Mouse (Mus musculus): ENCODE data around the gene Lims1. TPM values are rescaled to one million over a fixed set of nuclear protein-coding genes. Genes with fewer than 3 reads are reported as not detected.

The Lims1 gene
- polyA plus RNA-seq, 1 experiment from 2014 or later: 89.9 TPM

DNA sequence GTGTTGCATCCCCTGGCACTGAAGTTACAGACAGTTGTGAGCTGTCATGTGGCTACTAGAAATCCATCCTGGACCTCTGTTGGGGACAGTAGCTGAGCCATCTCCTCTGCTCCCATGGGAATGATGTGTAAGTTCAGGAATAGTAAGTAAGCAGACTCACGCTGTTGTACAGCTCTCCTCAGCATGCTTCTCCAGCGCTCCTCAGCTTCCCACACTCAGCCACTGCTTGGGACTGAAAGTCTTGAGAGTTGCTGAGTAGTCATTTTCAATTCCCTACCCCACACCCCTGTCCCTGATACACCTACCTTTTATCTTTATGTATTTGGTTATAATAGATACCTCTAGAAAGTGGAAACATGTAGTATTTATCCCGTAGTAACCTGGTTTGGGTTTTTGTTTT lies 33.2 kb downstream of the Lims1 start:
- no peak for DNase-seq (ENCODE audit: low spot score)
- Histone ChIP-seq H3K27me3 (ENCODE audit: control insufficient read depth, insufficient read depth, low read length) (no peaks in the 10 kb centered on the region), H3K4me3 (ENCODE audit: low read depth, low read length) (no peak overlapping the region), H3K4me1 (replicated peaks; ENCODE audit: control insufficient read depth, insufficient read depth, low read length) (no peaks in the 10 kb centered on the region), H3K36me3 (ENCODE audit: control insufficient read depth, insufficient read depth, low read length) (no peaks in the 10 kb centered on the region), H3K9me3 (ENCODE audit: control insufficient read depth, low read length) (no peaks in the 10 kb centered on the region), H3K9ac (ENCODE audit: low read depth, low read length) (no peak overlapping the region), H3K4me2 (replicated peaks; ENCODE audit: low read depth, low read length) (no peak overlapping the region), H3K27ac (ENCODE audit: low read depth, low read length) (no peak overlapping the region)
- 91% methylated on average over 3 of the region's 3 CpGs for WGBS
- ATAC-seq (ENCODE audit: low FRiP score): no peak

DNA sequence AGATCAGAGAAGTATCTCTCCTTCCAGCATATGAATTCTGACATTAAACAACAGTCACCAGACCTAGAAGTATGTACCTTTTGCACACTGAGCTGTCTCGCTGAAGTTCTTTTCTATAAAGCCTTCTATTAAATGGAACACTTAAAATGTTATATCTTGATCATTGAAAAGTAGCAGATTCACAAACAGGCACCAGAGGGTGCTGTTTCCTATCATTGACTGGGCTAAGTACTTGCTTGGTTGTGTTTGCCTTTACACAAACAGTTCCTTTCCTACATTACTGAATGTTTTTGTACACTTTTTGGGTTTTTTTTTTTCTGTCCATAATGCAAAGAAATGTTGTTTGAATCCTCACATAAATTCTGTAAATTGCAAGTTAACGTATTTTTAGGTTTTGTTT lies 35.9 kb downstream of the Lims1 start:
- Histone ChIP-seq H3K9ac (ENCODE audit: low read depth, low read length) (no peak overlapping the region), H3K4me3 (ENCODE audit: low read depth, low read length) (no peak overlapping the region), H3K9me3 (ENCODE audit: control insufficient read depth, low read length) (no peaks in the 10 kb centered on the region), H3K36me3 (ENCODE audit: control insufficient read depth, insufficient read depth, low read length) (no peaks in the 10 kb centered on the region), H3K4me1 (replicated peaks; ENCODE audit: control insufficient read depth, insufficient read depth, low read length) (no peaks in the 10 kb centered on the region), H3K27ac (ENCODE audit: low read depth, low read length) (no peak overlapping the region), H3K4me2 (replicated peaks; ENCODE audit: low read depth, low read length) (no peak overlapping the region), H3K27me3 (ENCODE audit: control insufficient read depth, insufficient read depth, low read length) (no peaks in the 10 kb centered on the region)
- WGBS: 77% methylated on average over 2 of the region's 2 CpGs
- ATAC-seq (ENCODE audit: low FRiP score): no peak
- DNase-seq (ENCODE audit: low spot score): peak; percentile 41

DNA sequence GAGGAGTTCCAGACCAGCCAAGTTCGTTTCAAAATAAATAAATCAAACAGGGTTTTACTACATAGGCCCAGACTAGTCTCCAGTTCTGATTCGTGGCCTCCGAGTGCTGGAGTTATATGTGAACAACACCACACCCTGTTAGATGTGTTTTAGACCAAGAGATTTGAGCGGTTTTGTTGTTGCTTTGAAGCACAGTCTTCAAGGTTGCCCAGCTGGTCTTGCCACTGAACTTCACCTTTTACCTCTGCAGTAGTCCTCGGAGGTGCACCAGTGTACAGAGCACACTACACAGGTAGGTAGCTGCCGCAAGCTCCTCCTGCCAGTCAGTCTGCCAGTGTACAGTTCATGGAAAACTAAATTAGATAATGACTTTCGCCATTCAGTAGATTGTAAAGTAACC lies 36.7 kb downstream of the Lims1 start:
- Histone ChIP-seq H3K4me2 (replicated peaks; ENCODE audit: low read depth, low read length) (no peak overlapping the region), H3K9ac (ENCODE audit: low read depth, low read length) (no peak overlapping the region), H3K27me3 (ENCODE audit: control insufficient read depth, insufficient read depth, low read length) (no peaks in the 10 kb centered on the region), H3K27ac (ENCODE audit: low read depth, low read length) (no peak overlapping the region), H3K9me3 (ENCODE audit: control insufficient read depth, low read length) (no peaks in the 10 kb centered on the region), H3K4me1 (replicated peaks; ENCODE audit: control insufficient read depth, insufficient read depth, low read length) (no peaks in the 10 kb centered on the region), H3K4me3 (ENCODE audit: low read depth, low read length) (no peak overlapping the region), H3K36me3 (ENCODE audit: control insufficient read depth, insufficient read depth, low read length) (no peaks in the 10 kb centered on the region)
- no peak for ATAC-seq (ENCODE audit: low FRiP score)
- DNase-seq (ENCODE audit: low spot score): no peak
- WGBS: 94% methylated on average over 7 of the region's 7 CpGs

DNA sequence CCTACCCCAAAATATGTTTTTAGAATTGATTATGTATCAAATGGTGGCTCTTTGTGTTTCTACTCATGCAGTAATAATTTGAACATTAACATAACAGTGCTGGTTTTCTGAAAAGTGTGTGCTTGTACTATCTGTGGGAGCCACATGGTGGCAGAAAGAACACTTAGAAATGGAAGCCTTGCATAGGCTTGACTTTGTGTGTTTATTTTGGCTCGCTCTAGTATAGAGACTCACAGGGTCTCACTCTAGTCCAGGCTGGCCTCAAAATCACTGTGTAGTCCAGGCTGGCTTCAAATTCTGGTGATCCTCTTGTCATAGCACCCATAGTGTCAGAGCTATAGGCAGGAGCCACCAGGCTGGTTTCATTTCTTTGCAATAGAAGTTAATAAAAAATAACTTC lies 39.5 kb downstream of the Lims1 start:
- no peak overlapping the region for H3K27ac ChIP-seq (ENCODE audit: low read depth, low read length)
- no peak for DNase-seq (ENCODE audit: low spot score)
- H3K4me1 ChIP-seq (replicated peaks; ENCODE audit: control insufficient read depth, insufficient read depth, low read length): no peaks in the 10 kb centered on the region
- H3K4me3 ChIP-seq (ENCODE audit: low read depth, low read length): no peak overlapping the region
- H3K9ac ChIP-seq (ENCODE audit: low read depth, low read length): no peak overlapping the region
- ATAC-seq (ENCODE audit: low FRiP score): no peak
- no peaks in the 10 kb centered on the region for H3K36me3 ChIP-seq (ENCODE audit: control insufficient read depth, insufficient read depth, low read length)
- no peaks in the 10 kb centered on the region for H3K9me3 ChIP-seq (ENCODE audit: control insufficient read depth, low read length)
- H3K4me2 ChIP-seq (replicated peaks; ENCODE audit: low read depth, low read length): no peak overlapping the region
- 73% methylated on average over 1 of the region's 1 CpGs for WGBS
- no peaks in the 10 kb centered on the region for H3K27me3 ChIP-seq (ENCODE audit: control insufficient read depth, insufficient read depth, low read length)

DNA sequence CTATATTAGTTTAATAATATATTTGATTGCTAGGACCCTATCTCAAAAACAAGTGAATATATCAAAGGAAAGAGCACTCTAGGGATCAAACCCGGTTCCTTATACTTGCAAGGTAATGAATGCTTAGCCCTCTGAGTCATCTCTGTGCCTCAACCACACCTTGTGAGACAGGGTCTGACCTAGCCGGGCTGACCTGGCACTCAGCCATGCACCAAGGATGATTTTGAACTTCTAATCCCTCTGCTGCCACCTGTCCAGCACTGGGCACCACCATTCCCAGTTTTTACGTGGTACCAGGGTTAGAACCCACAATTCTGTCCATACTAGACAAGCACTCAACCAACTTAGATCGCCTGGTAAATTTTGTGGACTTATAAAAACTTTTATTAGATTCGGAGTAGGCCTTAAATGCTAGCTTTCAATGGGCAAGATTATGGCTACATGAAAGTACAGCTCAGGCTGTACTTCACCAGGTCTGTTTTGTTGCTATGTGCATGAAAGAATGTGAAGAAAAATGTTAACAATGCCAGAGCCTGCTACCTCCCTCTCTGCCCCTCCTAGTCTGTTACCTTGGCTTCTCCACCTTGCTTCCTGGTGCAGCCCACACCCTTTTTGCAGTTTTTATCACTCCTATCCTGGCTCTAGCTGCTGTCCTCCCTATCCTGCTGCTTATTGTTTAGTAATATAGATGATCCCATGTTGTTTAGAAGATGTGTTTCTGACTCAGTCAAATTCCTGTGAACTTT lies 41.7 kb downstream of the Lims1 start:
- no peaks in the 10 kb centered on the region for H3K36me3 ChIP-seq (ENCODE audit: control insufficient read depth, insufficient read depth, low read length)
- DNase-seq (ENCODE audit: low spot score) (no peak), ATAC-seq (ENCODE audit: low FRiP score) (no peak)
- no peaks in the 10 kb centered on the region for H3K27me3 ChIP-seq (ENCODE audit: control insufficient read depth, insufficient read depth, low read length)
- no peak overlapping the region for H3K9ac ChIP-seq (ENCODE audit: low read depth, low read length)
- H3K4me1 ChIP-seq (replicated peaks; ENCODE audit: control insufficient read depth, insufficient read depth, low read length): no peaks in the 10 kb centered on the region
- H3K4me2 ChIP-seq (replicated peaks; ENCODE audit: low read depth, low read length): no peak overlapping the region
- no peak overlapping the region for H3K27ac ChIP-seq (ENCODE audit: low read depth, low read length)
- no peak overlapping the region for H3K4me3 ChIP-seq (ENCODE audit: low read depth, low read length)
- no peaks in the 10 kb centered on the region for H3K9me3 ChIP-seq (ENCODE audit: control insufficient read depth, low read length)
- 88% methylated on average over 5 of the region's 5 CpGs for WGBS

DNA sequence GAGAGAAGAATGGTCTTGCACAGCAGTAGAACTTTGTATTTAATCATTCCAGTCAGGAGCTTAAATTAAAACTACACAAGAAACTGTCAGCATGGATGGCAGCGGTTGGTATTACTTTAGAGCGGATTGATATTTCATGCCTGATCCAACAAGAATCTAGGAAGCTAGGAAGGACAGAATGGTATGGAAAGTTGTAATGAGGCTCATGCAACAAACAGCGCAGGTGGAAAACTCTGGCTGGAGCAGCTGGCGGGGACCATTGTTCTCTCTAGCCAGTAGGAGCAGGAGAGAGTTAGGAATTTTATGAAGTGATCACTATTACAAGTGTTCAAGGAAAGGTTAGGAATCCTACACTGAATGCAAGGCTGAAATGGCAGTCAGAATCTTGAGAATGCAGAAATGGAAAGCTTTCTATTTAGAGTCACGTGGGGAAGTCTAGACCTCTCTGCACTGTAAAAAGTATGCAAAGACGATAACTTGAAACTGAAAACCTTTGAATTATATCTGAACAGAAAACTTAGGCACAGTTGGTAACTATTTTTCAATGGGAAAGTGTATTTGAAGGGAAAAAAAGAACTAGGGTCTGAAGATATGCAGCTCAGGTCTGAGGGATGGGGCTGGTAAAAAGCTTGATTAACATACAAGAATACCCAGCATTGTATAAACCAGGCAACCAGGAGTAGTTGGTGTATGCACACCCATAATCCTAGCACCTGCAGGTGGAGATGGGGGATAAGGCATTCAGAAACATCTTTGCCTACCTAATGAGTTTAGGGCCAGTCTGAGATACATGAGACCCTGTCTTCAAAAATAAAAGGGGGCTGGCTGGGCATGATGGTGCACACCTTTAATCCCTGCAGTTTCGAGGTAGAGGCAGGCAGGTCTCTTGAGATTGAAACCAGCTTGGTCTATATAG lies 45.8 kb downstream of the Lims1 start:
- no peak for DNase-seq (ENCODE audit: low spot score)
- no peak overlapping the region for H3K27ac ChIP-seq (ENCODE audit: low read depth, low read length)
- WGBS: 89% methylated on average over 7 of the region's 7 CpGs

DNA sequence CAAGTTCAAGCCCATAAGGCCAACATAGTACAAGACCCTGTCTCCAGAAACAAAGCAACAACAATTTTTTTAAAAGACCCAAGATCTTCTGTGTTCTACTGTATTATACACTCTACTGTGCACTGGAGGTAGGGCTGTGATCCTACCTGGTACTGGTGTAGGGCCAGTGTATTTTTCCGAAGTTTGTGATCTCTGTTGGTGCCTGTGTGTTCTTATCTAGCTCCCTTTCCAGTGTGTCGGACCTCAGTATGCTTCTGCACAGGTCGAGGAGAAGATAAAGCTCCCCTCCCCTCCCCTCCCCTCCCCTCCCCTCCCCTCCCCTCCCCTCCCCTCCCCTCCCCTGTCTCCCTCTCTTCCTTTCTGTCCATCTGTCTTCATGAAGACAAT lies 46.4 kb downstream of the Lims1 start:
- no peaks in the 10 kb centered on the region for H3K36me3 ChIP-seq (ENCODE audit: control insufficient read depth, insufficient read depth, low read length)
- H3K27ac ChIP-seq (ENCODE audit: low read depth, low read length): no peak overlapping the region
- no peaks in the 10 kb centered on the region for H3K4me1 ChIP-seq (replicated peaks; ENCODE audit: control insufficient read depth, insufficient read depth, low read length)
- no peak for DNase-seq (ENCODE audit: low spot score)
- H3K9me3 ChIP-seq (ENCODE audit: control insufficient read depth, low read length): no peaks in the 10 kb centered on the region
- H3K4me2 ChIP-seq (replicated peaks; ENCODE audit: low read depth, low read length): no peak overlapping the region
- no peaks in the 10 kb centered on the region for H3K27me3 ChIP-seq (ENCODE audit: control insufficient read depth, insufficient read depth, low read length)
- 43% methylated on average over 3 of the region's 3 CpGs for WGBS
- H3K4me3 ChIP-seq (ENCODE audit: low read depth, low read length): no peak overlapping the region
- H3K9ac ChIP-seq (ENCODE audit: low read depth, low read length): no peak overlapping the region
- no peak; the same call in 1 of the 2 replicates for ATAC-seq (ENCODE audit: low FRiP score)

More for the DNA sequence above, 45.8 kb downstream of the Lims1 start:
- Histone ChIP-seq H3K36me3 (ENCODE audit: control insufficient read depth, insufficient read depth, low read length) (no peaks in the 10 kb centered on the region), H3K9me3 (ENCODE audit: control insufficient read depth, low read length) (no peaks in the 10 kb centered on the region), H3K4me2 (replicated peaks; ENCODE audit: low read depth, low read length) (no peak overlapping the region), H3K9ac (ENCODE audit: low read depth, low read length) (no peak overlapping the region), H3K4me1 (replicated peaks; ENCODE audit: control insufficient read depth, insufficient read depth, low read length) (no peaks in the 10 kb centered on the region), H3K4me3 (ENCODE audit: low read depth, low read length) (no peak overlapping the region), H3K27me3 (ENCODE audit: control insufficient read depth, insufficient read depth, low read length) (no peaks in the 10 kb centered on the region)
- no peak; the same call in 1 of the 2 replicates for ATAC-seq (ENCODE audit: low FRiP score)

DNA sequence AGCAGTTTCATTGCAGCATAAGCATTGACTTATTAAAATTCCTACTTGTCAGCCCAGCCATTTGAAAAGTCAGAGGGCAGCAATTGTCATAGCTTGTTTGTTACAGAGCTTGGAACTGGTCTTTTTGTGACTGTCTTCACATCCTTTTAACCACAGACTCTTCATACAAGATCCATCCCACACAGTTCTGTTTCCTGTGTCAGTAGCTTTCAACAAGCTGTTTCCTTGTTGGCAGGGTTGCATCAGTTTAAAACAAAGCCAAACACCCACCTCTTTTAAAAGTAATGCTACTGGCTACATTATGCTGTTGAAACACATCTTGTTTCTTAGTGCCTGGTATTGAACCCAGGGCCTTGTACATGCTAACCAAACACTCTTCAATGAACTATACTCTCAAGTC lies 46.9 kb downstream of the Lims1 start:
- ATAC-seq (ENCODE audit: low FRiP score) (no peak), DNase-seq (ENCODE audit: low spot score) (no peak)
- Histone ChIP-seq H3K27me3 (ENCODE audit: control insufficient read depth, insufficient read depth, low read length) (no peaks in the 10 kb centered on the region), H3K27ac (ENCODE audit: low read depth, low read length) (no peak overlapping the region), H3K4me2 (replicated peaks; ENCODE audit: low read depth, low read length) (no peak overlapping the region), H3K9me3 (ENCODE audit: control insufficient read depth, low read length) (no peaks in the 10 kb centered on the region), H3K4me1 (replicated peaks; ENCODE audit: control insufficient read depth, insufficient read depth, low read length) (no peaks in the 10 kb centered on the region), H3K36me3 (ENCODE audit: control insufficient read depth, insufficient read depth, low read length) (no peaks in the 10 kb centered on the region), H3K4me3 (ENCODE audit: low read depth, low read length) (no peak overlapping the region), H3K9ac (ENCODE audit: low read depth, low read length) (no peak overlapping the region)

DNA sequence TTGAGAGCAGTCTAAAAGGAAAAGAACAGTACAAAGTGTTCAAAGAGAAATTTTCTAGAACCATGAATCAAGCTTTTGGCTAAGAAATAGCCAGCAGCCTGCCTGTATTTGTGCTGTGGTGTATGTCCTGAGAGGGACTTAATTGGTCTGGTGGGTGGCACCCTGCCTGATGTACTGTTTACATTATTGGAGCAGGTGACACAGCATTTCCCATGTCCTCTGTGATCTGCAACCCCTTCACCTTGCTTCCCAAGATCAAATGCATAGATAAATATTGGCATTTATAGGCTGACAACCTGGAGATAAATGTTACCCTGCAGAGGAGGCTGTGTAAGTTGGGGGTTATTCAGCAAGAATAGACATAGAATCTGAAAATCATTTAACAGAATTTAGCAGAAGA lies 47.3 kb downstream of the Lims1 start:
- Histone ChIP-seq H3K36me3 (ENCODE audit: control insufficient read depth, insufficient read depth, low read length) (no peaks in the 10 kb centered on the region), H3K9me3 (ENCODE audit: control insufficient read depth, low read length) (no peaks in the 10 kb centered on the region), H3K27ac (ENCODE audit: low read depth, low read length) (no peak overlapping the region; the same call in 1 of the 2 replicates), H3K27me3 (ENCODE audit: control insufficient read depth, insufficient read depth, low read length) (no peaks in the 10 kb centered on the region), H3K4me2 (replicated peaks; ENCODE audit: low read depth, low read length) (no peak overlapping the region), H3K4me1 (replicated peaks; ENCODE audit: control insufficient read depth, insufficient read depth, low read length) (no peaks in the 10 kb centered on the region), H3K9ac (ENCODE audit: low read depth, low read length) (no peak overlapping the region), H3K4me3 (ENCODE audit: low read depth, low read length) (no peak overlapping the region)
- DNase-seq (ENCODE audit: low spot score): no peak
- ATAC-seq (ENCODE audit: low FRiP score): no peak
